Mouse (Mus musculus): ENCODE data around the gene Cbfb. TPM values are rescaled to one million over a fixed set of nuclear protein-coding genes. Genes with fewer than 3 reads are reported as not detected.
"Not testable (repeated sequence)": the region's sequence is repeated elsewhere in the genome, so short reads cannot be mapped to it uniquely, and the experiment has no call there.

Cbfb gene
- total RNA-seq, 2 experiments from 2014 or later = 24.4 to 27.9 TPM

DNA sequence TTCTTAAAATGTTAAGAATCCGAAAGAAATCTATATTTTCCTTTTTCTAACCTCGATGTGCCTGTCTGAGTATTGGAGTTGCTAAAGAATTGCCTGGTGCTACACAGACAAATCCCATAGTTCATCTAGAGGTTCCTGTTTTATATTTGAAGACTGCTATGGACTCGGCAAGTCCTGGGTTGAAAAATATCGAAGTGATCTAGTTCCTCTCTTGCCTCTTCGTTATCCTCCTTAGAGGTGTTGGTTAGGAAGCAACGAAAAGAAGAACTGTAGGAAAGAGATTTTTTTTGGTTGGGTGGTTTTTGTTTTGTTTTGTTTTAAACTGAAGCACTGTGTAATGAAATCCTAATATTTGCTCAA is 1.5 kb downstream of the Cbfb start:
- DNase-seq = no peak
- intact Hi-C loops (cut with DNase I) = loop anchor here (5.0 to 10.0 kb wide), 2 partner anchors 50 to 577 kb away; partner anchors contain the start of gene Pdp2

- intact Hi-C loops (cut with DNase I) = loop anchor here (10.0 kb wide), 1 partner anchor 580 kb away; the partner anchor contains the start of gene Pdp2
- not testable (repeated sequence) for DNase-seq
These were observed 4.8 kb downstream of the Cbfb start for GRCm38 (mm10) chr8:105175287-105175686.

DNA sequence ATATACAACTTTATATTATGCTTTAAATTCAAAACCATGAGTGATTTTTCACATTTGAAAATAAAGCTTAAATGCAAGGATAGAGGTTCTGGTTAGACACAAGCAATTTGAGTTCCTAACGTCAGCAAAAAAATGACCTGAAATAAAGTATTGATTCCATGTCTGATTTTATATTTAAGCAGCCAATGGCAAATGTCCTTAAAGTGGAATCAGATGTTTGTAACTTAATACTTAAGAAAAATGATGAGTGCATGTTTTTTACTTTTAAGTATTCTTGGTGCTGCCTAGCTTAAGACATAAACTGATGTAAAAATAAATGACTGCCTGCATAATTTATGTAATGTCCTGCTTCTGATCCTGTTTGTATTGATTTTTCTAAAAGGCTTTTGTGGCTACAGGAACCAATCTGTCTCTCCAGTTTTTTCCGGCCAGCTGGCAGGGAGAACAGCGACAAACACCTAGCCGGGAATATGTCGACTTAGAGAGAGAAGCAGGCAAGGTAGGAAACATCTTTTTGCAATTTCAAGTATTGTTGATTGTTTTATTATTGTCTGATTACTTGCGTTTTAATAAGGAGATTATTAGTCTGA is 7.8 kb downstream of the Cbfb start:
- intact Hi-C loops (cut with DNase I) = loop anchor here (10.0 kb wide), 1 partner anchor 584 kb away; the partner anchor contains the start of gene Pdp2
- DNase-seq = no peak

DNA sequence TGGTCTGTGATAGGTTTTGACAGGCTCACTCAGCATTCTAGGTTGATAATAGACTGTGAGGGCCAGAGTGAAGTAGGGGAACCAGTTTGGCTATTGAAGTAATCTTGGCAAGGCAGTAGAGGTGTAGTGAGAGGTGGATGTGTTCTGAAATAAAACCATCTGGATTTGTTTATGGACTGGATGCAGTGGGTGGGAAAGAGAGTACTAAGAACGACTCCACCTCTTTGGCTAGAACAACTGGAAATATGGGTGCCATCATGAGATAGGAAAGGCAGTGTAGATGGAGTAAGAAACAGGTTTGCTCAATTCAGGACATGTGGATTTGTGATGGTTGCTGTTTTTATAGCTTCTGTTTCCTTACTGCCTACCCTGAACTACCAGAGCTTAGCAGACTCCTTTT is 11.7 kb downstream of the Cbfb start:
- no peak for DNase-seq
- intact Hi-C loops (cut with DNase I) = no loop called here

DNA sequence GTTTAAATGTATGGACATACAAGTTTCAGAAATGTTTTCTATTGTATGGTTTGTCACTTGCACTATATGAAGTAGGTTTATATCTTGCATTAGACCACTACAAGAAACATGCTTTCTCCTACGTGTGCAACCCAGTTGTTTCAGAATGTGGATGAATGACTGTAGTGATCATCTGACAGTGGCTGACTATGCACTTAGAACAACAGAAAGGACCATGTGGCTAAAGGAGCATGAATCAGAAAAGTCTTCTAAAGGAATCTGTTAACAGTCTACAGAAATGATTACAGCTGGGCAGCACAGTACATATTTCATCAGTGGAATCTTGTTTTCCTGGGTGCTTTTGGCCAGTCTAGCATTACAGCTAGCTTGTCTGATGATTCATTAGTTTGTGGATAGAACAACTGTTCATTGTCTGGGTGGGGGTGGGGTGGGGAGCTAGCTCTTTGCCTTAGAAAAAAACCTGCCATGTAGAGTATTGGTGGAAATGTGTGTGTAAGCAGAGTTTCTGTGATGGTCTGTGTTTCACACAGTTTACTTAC is 16.1 kb downstream of the Cbfb start:
- intact Hi-C loops (cut with DNase I) = no loop called here

DNA sequence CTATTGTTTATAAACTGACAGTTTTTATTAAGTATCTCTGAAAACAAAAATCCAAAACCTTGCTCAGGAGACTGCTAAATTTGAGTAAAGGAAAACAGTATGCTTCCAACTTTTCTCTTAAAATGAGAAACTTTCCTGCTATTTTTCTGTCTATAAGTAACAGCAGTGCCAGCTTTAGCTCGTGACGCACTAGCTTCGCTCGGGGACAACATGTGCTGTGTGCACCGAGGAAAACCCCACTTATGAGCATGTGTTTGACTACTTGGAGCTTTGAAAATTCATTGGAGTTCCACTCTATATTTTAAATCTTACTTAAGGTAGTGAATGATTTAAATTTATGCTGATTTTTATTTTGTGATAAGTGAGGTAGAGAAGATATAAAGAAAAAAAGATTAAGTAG is 21.7 kb downstream of the Cbfb start:
- no peak for DNase-seq
- intact Hi-C loops (cut with DNase I) = no loop called here

More for the DNA sequence above, 16.1 kb downstream of the Cbfb start:
- DNase-seq = no peak

GRCm38 (mm10) chr8:105205748-105206147 is 35.3 kb downstream of the Cbfb start:
- intact Hi-C loops (cut with DNase I) = no loop called here

GRCm38 (mm10) chr8:105206766-105207275 is 36.3 kb downstream of the Cbfb start:
- intact Hi-C loops (cut with DNase I) = no loop called here
- DNase-seq = no peak

More at GRCm38 (mm10) chr8:105205748-105206147, 35.3 kb downstream of the Cbfb start:
- DNase-seq = no peak

DNA sequence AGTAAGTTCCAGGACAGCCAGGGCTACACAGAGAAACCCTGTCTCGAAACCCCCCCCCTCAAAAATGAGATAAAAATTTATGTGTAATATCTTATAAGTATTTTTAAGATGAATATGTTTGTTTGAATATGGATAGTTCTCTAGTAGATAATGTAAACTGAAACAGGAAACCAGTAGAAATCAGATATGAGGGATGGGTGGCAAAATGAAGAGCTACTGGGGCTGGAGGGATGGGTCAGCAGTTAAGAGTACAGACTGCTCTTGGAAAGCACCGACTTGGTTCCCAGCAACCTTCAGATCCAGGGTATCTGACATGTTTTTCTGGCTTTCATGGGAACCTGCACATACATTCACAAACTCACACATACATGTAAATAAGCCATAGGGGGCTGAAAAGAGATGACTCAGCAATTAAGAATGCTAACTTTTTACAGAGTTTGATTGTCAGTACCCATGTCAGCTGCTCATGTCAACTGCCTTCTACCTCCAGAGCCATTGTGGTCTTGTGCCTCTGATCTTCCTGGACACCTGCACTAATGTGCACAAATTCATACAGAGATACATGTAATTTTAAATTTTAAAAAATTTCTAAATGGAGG is 37.3 kb downstream of the Cbfb start:
- DNase-seq = no peak
- intact Hi-C loops (cut with DNase I) = no loop called here

- intact Hi-C loops (cut with DNase I) = loop anchor here (10.0 kb wide), 1 partner anchor 265 kb away; the partner anchor contains the start of gene Ces2f
- no peak for DNase-seq
These were observed 39.0 kb downstream of the Cbfb start for GRCm38 (mm10) chr8:105209153-105210110.

GRCm38 (mm10) chr8:105214104-105214503 is 43.6 kb downstream of the Cbfb start:
- no peak for DNase-seq
- intact Hi-C loops (cut with DNase I) = loop anchor here (10.0 kb wide), 1 partner anchor 269 kb away; the partner anchor contains the start of gene Ces2f

GRCm38 (mm10) chr8:105217926-105218522 is 47.5 kb downstream of the Cbfb start:
- DNase-seq = peak in 1 of 2 experiments; percentile 12
- intact Hi-C loops (cut with DNase I) = loop anchor here (1.0 to 10.0 kb wide), 5 partner anchors 61 to 563 kb away; partner anchors contain the start of gene Ces2f

DNA sequence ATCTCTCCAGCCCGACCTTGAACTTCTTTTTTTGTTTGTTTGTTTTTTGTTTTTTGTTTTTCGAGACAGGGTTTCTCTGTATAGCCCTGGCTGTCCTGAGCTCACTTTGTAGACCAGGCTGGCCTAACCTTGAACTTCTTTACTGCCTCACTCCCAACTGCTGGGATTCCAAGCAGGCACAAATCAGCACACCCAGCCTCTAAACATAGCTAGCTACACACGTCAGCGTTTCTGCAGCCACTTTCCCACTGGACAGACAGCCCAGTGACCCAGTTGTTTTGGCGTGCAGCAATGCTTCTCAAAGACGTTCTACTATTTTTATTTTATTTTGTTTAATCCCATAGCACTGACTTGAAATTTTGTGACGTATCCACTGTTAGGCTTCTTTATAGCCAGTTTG is 53.4 kb downstream of the Cbfb start:
- intact Hi-C loops (cut with DNase I) = loop anchor here (5.0 to 10.0 kb wide), 3 partner anchors 52 to 629 kb away; partner anchors contain the start of genes Cbfb and Pdp2

DNA sequence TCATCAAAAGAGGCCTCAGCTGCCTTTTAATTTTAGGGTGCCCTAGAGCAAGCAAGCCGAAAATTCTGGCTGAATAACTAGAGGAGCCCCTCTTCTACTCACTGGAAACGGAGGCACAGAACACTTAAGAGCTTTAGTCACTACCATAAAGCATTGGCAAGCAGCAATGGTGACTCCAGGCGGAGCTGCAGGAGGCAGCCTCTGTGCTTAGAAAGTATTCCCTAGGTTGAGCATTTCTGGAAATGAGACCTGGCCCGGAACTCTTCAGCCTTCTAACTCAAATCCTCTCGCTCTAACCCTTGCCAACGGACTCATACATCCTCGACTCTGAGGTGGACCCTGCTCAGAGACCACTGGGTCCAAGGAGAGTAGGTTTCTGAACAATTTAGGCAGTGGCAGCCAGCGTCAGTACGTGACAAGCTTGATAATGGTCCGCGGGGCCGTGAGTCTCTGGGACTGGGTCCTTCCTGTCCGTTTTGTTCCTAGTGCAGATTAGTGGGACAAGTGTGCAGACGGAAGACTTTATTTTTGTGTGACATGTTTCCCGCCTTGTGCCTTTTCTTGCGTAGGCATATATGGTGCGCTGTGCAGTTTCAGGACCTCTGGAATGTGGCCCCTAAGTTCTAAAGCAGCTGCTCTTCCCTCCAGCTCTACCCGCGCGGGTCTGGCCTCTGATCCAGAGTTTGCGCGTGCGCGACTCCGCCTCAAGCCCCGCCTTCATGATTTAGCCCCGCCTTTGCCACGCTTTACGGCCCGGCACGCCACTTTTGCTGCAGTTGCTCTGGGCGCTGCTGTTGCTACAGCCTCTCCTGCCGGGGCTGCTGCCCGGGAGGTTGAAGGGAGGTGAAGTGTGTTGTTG is 54.2 kb downstream of the Cbfb start, which contains the start of gene D230025D16Rik:
D230025D16Rik (plus strand) TSS at position 733 of the 859 bp plus-strand sequence.
- DNase-seq = peak; percentile 96 to 98
- intact Hi-C loops (cut with DNase I) = loop anchor here (5.0 to 10.0 kb wide), 3 partner anchors 52 to 630 kb away; partner anchors contain the start of genes Cbfb and Pdp2

More for the DNA sequence above, 53.4 kb downstream of the Cbfb start:
- DNase-seq = peak in 1 of 2 experiments; percentile 11

DNA sequence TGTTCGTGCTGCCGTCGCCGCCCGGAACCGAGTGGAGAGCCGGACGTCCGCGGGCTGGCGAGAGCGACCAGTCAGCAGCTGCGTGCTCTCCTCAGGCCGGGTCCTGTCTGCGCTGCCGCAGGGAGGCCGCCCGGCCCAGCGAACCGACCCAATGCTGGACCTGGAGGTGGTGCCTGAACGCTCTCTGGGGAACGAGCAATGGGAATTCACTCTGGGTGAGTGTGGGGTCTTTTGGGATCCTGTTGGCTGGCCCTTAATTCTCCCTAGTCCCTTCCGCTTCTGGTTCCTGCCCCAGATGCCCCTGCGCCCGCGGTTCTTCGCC is 54.8 kb downstream of the Cbfb start:
- intact Hi-C loops (cut with DNase I) = loop anchor here (10.0 kb wide), 1 partner anchor 630 kb away; the partner anchor contains the start of gene Pdp2
- no peak for DNase-seq

GRCm38 (mm10) chr8:105225917-105226316 is 55.4 kb downstream of the Cbfb start:
- no peak for DNase-seq
- intact Hi-C loops (cut with DNase I) = loop anchor here (10.0 kb wide), 1 partner anchor 631 kb away; the partner anchor contains the start of gene Pdp2

GRCm38 (mm10) chr8:105231503-105232320 is 61.2 kb downstream of the Cbfb start:
- DNase-seq = no peak
- intact Hi-C loops (cut with DNase I) = no loop called here

- intact Hi-C loops (cut with DNase I); DNase-seq: not testable (repeated sequence)
These were observed 61.8 kb downstream of the Cbfb start for GRCm38 (mm10) chr8:105232321-105232693.

Data from heart, postnatal 14 days (tissue).